Mouse (Mus musculus) urinary bladder, postnatal 25 days (tissue): ENCODE data around the gene Hist1h1t.

Experiments used
- DNase-seq: peaks from one replicate; pipeline ENCODE4 v3.0.0; 2022; ENCODE audit warnings: low spot score

The Hist1h1t gene

GRCm38 (mm10) chr13:23737091-23737490 is 41.5 kb downstream of the Hist1h1t start:
- no peak for DNase-seq

GRCm38 (mm10) chr13:23738041-23738440 is 42.4 kb downstream of the Hist1h1t start:
- no peak for DNase-seq

GRCm38 (mm10) chr13:23738677-23739068 is 43.1 kb downstream of the Hist1h1t start, which contains the start of gene Hist1h1c:
Gene Hist1h1c (plus strand): TSS chr13:23738808.
- peak; percentile 80 for DNase-seq

- peak; percentile 79 for DNase-seq
Measured at GRCm38 (mm10) chr13:23739069-23739921, 43.7 kb downstream of the Hist1h1t start.

GRCm38 (mm10) chr13:23739922-23740252 is 44.3 kb downstream of the Hist1h1t start:
- DNase-seq = no peak

- no peak for DNase-seq
Measured at GRCm38 (mm10) chr13:23740256-23740840, 44.7 kb downstream of the Hist1h1t start.

- DNase-seq = no peak
Measured at GRCm38 (mm10) chr13:23740910-23741309, 45.3 kb downstream of the Hist1h1t start.

- no peak for DNase-seq
Measured at GRCm38 (mm10) chr13:23742007-23742406, 46.4 kb downstream of the Hist1h1t start.

GRCm38 (mm10) chr13:23743215-23743614 is 47.6 kb downstream of the Hist1h1t start:
- no peak for DNase-seq

GRCm38 (mm10) chr13:23743963-23744362 is 48.3 kb downstream of the Hist1h1t start:
- DNase-seq = no peak

- no peak for DNase-seq
Measured at GRCm38 (mm10) chr13:23744421-23745380, 49.1 kb downstream of the Hist1h1t start.

GRCm38 (mm10) chr13:23745381-23746161 is 50.0 kb downstream of the Hist1h1t start, which contains the start of gene Hist1h3c:
Gene Hist1h3c (minus strand): TSS chr13:23745602.
- peak; percentile 69 for DNase-seq
